Mouse (Mus musculus): Measurements from ENCODE around the gene Tcam1. TPM values are rescaled to one million over a fixed set of nuclear protein-coding genes. Genes with fewer than 3 reads are reported as not detected.

Gene Tcam1
- total RNA-seq, 1 experiment, result 1.0 TPM

DNA sequence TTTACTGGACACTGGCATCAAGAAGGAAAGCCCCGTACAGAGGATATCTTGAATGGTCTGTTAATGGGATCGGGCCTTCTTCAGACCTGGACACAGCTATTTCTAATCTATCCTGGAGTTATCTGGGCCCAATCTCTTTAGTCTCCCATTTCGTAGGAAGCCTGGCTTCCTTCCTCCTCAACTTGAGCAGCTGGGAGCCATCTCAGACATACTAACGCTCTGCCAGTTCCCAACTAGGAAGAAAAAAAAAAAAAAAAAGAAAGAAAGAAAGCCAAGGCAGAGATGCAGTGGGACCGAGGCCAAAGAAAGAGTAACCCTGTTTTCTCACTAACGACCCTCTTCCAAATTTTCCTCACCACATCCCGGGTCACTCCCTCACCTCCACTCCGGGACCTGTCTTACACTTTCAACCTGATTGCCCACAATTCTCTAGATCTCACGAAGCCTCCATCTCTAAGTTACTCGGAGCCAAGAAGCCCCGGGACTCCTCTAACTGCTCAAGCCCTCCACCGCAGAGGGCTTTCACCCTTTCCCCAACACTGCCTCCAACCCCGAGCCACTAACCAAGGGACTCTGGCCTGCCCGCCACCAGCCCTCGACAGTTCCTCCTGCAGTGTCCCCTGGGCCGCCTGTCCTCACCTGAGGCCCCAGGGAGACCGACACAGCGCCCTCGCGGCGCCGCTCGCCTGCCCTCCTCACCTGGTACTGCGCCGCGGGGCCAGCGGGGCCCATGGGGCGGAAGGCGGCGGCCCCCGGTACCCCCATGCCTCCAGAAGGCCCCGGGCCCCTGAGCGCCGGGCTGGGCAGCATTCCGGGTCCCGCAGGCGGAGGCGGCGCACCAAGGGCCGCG lies 4.5 kb upstream of the Tcam1 start:
- Histone ChIP-seq H3K9me3 (ENCODE audit: control insufficient read depth, insufficient read depth, low read depth, low read length) (no peaks in the 10 kb centered on the region), H3K9ac (ENCODE audit: insufficient read depth, low read depth, low read length, poor library complexity, severe bottlenecking) (peak overlapping the region; percentile 93), H3K4me3 (ENCODE audit: insufficient read depth in 1 of 2, low read depth in 1 of 2, low read length in 2 of 2, poor library complexity in 1 of 2, severe bottlenecking in 1 of 2) (peak overlapping the region; percentile 78 to 88), H3K36me3 (ENCODE audit: control insufficient read depth, insufficient read depth, low read length, poor library complexity, severe bottlenecking) (peaks cover 4% of the 10 kb centered on the region; the same call in 1 of the 2 replicates), H3K27ac (ENCODE audit: insufficient read depth, low read depth, low read length, poor library complexity, severe bottlenecking) (peak overlapping the region; percentile 67), H3K4me1 (ENCODE audit: control insufficient read depth in 2 of 2, insufficient read depth in 2 of 2, low read length in 2 of 2, poor library complexity in 1 of 2) (peaks cover 9 to 25% of the 10 kb centered on the region in 2 experiments)
- in situ Hi-C loops (cut with MboI; ENCODE audit: low sequenced_read_pairs in 2 of 2, unreplicated experiment in 2 of 2), result no loop called here
- TF ChIP-seq HCFC1 (IDR thresholded peaks at IDR 0.05; ENCODE audit: borderline replicate concordance, insufficient read depth, low read length) (no peak), ZC3H11A (IDR thresholded peaks at IDR 0.05; ENCODE audit: borderline replicate concordance, low read depth, low read length) (no peak), MAFK (IDR thresholded peaks at IDR 0.05; ENCODE audit: insufficient read depth, low read depth, low read length) (no peak), ZNF384 (IDR thresholded peaks at IDR 0.05; ENCODE audit: low read depth, low read length) (0 out of 2 replicates have a peak, but pooled peaks have one; percentile 37), CHD2 (IDR thresholded peaks at IDR 0.05; ENCODE audit: low read depth, low read length) (no peak)
- DNase-seq (ENCODE audit: low read depth, low spot score), result no peak

DNA sequence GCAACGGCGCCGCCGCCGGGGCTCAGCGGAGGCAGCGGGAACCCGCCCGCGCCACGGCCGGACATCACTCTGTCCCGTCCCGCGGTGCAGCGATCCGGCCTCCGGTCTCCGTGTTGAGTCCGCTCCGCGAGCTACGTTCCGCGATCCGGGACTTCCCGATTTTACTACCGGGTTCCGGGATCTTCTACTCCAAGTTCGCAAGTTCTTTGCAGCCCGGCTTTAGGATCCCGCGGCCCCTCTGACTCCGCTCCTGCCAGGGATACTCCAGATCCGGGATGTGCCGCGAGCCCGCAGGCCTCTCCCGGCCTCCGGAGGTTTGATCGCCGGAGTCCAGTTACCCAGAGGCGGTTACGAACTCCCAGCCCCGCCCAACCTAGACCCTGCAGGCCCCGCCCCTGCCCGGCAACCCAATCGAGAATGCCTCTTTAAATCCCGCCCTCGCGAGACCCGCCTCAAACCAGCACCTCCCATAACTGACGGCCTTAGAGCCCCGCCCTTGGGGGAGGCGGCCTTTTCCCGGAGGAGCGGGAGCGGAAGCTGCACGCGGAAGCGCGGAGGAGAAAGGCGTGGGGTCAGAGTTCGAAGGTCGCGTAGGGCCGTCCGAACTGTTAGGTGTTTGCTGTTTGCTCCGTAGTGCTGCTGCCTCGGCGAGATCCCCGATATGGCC lies 3.7 kb upstream of the Tcam1 start, which contains the start of gene Smarcd2:
Gene Smarcd2 (minus strand): TSS at position 329 of the 667 bp plus-strand sequence.
- in situ Hi-C loops (cut with MboI; ENCODE audit: low sequenced_read_pairs in 2 of 2, unreplicated experiment in 2 of 2), result no loop called here
- Histone ChIP-seq H3K4me3 (ENCODE audit: insufficient read depth in 1 of 2, low read depth in 1 of 2, low read length in 2 of 2, poor library complexity in 1 of 2, severe bottlenecking in 1 of 2) (peak within 1 kb of the TSS; percentile 78 to 88), H3K27ac (ENCODE audit: insufficient read depth, low read depth, low read length, poor library complexity, severe bottlenecking) (peak within 1 kb of the TSS; percentile 96), H3K9me3 (ENCODE audit: control insufficient read depth, insufficient read depth, low read depth, low read length) (no peaks in the 10 kb centered on the region), H3K4me1 (ENCODE audit: control insufficient read depth in 2 of 2, insufficient read depth in 2 of 2, low read length in 2 of 2, poor library complexity in 1 of 2) (peaks cover 6 to 23% of the 10 kb centered on the region in 2 experiments), H3K9ac (ENCODE audit: insufficient read depth, low read depth, low read length, poor library complexity, severe bottlenecking) (peak within 1 kb of the TSS; percentile 93), H3K36me3 (ENCODE audit: control insufficient read depth, insufficient read depth, low read length, poor library complexity, severe bottlenecking) (no peaks in the 10 kb centered on the region)
- DNase-seq (ENCODE audit: low read depth, low spot score), result peak; percentile 99
- TF ChIP-seq ZNF384 (IDR thresholded peaks at IDR 0.05; ENCODE audit: low read depth, low read length) (peak; percentile 6; the same call in 1 of the 2 replicates), MAFK (IDR thresholded peaks at IDR 0.05; ENCODE audit: insufficient read depth, low read depth, low read length) (no peak), CHD2 (IDR thresholded peaks at IDR 0.05; ENCODE audit: low read depth, low read length) (peak; percentile 98), ZC3H11A (IDR thresholded peaks at IDR 0.05; ENCODE audit: borderline replicate concordance, low read depth, low read length) (no peak), HCFC1 (IDR thresholded peaks at IDR 0.05; ENCODE audit: borderline replicate concordance, insufficient read depth, low read length) (0 out of 2 replicates have a peak, but pooled peaks have one; percentile 64)

DNA sequence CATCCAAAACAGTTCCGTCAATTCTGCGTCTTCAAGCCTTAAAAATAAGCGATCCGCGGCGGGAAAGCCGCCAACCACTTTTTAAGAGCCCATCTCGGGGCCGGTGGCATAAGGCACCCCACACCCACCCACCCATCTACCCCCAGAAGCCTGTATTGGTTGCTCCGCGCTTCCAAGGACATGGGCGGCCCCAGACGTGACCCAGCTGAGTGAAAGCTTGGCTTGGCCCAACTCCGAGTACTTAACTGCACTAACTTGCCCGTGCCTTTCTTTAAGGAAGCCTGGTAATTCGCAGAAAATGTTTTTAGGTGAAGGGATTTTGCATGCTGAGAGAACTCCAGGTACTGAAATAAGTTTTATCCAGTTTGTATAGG lies 3.2 kb upstream of the Tcam1 start:
- H3K9ac ChIP-seq (ENCODE audit: insufficient read depth, low read depth, low read length, poor library complexity, severe bottlenecking), result peak overlapping the region; percentile 89
- peaks cover 6 to 21% of the 10 kb centered on the region in 2 experiments for H3K4me1 ChIP-seq (ENCODE audit: control insufficient read depth in 2 of 2, insufficient read depth in 2 of 2, low read length in 2 of 2, poor library complexity in 1 of 2)
- H3K4me3 ChIP-seq (ENCODE audit: insufficient read depth in 1 of 2, low read depth in 1 of 2, low read length in 2 of 2, poor library complexity in 1 of 2, severe bottlenecking in 1 of 2), result peak overlapping the region; percentile 58 to 78
- TF ChIP-seq ZNF384 (IDR thresholded peaks at IDR 0.05; ENCODE audit: low read depth, low read length) (no peak), CHD2 (IDR thresholded peaks at IDR 0.05; ENCODE audit: low read depth, low read length) (no peak), HCFC1 (IDR thresholded peaks at IDR 0.05; ENCODE audit: borderline replicate concordance, insufficient read depth, low read length) (no peak), ZC3H11A (IDR thresholded peaks at IDR 0.05; ENCODE audit: borderline replicate concordance, low read depth, low read length) (no peak), MAFK (IDR thresholded peaks at IDR 0.05; ENCODE audit: insufficient read depth, low read depth, low read length) (no peak)
- peak overlapping the region; percentile 96 for H3K27ac ChIP-seq (ENCODE audit: insufficient read depth, low read depth, low read length, poor library complexity, severe bottlenecking)
- no peaks in the 10 kb centered on the region for H3K36me3 ChIP-seq (ENCODE audit: control insufficient read depth, insufficient read depth, low read length, poor library complexity, severe bottlenecking)
- DNase-seq (ENCODE audit: low read depth, low spot score), result no peak
- no peaks in the 10 kb centered on the region for H3K9me3 ChIP-seq (ENCODE audit: control insufficient read depth, insufficient read depth, low read depth, low read length)
- in situ Hi-C loops (cut with MboI; ENCODE audit: low sequenced_read_pairs in 2 of 2, unreplicated experiment in 2 of 2), result no loop called here

DNA sequence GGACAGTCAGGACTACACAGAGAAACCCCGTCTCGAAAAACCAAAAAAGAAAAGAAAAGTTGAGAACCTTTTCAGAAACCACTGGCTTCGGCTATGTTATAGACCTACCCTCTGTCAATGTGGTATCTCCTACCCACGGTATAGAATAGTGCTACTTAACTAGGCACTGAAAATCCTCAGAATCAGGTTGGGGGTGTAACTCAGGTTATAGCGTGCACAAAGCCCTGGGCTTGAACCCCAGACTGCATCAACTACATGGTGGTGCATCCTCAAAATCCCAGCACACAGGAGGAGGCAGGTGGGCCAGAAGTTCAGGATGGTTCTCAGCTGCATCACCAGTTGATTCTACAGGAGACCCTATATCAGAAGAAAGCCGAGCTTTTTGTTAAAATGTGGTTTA lies 2.7 kb upstream of the Tcam1 start:
- Histone ChIP-seq H3K27ac (ENCODE audit: insufficient read depth, low read depth, low read length, poor library complexity, severe bottlenecking) (no peak overlapping the region; the same call in 1 of the 2 replicates), H3K4me1 (ENCODE audit: control insufficient read depth in 2 of 2, insufficient read depth in 2 of 2, low read length in 2 of 2, poor library complexity in 1 of 2) (peaks cover 6 to 19% of the 10 kb centered on the region in 2 experiments), H3K4me3 (ENCODE audit: insufficient read depth in 1 of 2, low read depth in 1 of 2, low read length in 2 of 2, poor library complexity in 1 of 2, severe bottlenecking in 1 of 2) (peak overlapping the region; percentile 58 to 78; a peak in 3 of 4 replicates), H3K9ac (ENCODE audit: insufficient read depth, low read depth, low read length, poor library complexity, severe bottlenecking) (peak overlapping the region; percentile 89), H3K36me3 (ENCODE audit: control insufficient read depth, insufficient read depth, low read length, poor library complexity, severe bottlenecking) (no peaks in the 10 kb centered on the region), H3K9me3 (ENCODE audit: control insufficient read depth, insufficient read depth, low read depth, low read length) (no peaks in the 10 kb centered on the region)
- in situ Hi-C loops (cut with MboI; ENCODE audit: low sequenced_read_pairs in 2 of 2, unreplicated experiment in 2 of 2), result no loop called here
- TF ChIP-seq MAFK (IDR thresholded peaks at IDR 0.05; ENCODE audit: insufficient read depth, low read depth, low read length), result no peak
- no peak for TF ChIP-seq ZNF384 (IDR thresholded peaks at IDR 0.05; ENCODE audit: low read depth, low read length)
- TF ChIP-seq HCFC1 (IDR thresholded peaks at IDR 0.05; ENCODE audit: borderline replicate concordance, insufficient read depth, low read length), result no peak
- TF ChIP-seq CHD2 (IDR thresholded peaks at IDR 0.05; ENCODE audit: low read depth, low read length), result no peak
- no peak for TF ChIP-seq ZC3H11A (IDR thresholded peaks at IDR 0.05; ENCODE audit: borderline replicate concordance, low read depth, low read length)
- no peak for DNase-seq (ENCODE audit: low read depth, low spot score)

Data from ES-E14 (cell line).